Mouse (Mus musculus): ENCODE measurements around the gene Sub1. TPM values are rescaled to one million over a fixed set of nuclear protein-coding genes. Genes with fewer than 3 reads are reported as not detected.

The Sub1 gene
- total RNA-seq, 2 experiments from 2014 or later, result 308 to 324 TPM

DNA sequence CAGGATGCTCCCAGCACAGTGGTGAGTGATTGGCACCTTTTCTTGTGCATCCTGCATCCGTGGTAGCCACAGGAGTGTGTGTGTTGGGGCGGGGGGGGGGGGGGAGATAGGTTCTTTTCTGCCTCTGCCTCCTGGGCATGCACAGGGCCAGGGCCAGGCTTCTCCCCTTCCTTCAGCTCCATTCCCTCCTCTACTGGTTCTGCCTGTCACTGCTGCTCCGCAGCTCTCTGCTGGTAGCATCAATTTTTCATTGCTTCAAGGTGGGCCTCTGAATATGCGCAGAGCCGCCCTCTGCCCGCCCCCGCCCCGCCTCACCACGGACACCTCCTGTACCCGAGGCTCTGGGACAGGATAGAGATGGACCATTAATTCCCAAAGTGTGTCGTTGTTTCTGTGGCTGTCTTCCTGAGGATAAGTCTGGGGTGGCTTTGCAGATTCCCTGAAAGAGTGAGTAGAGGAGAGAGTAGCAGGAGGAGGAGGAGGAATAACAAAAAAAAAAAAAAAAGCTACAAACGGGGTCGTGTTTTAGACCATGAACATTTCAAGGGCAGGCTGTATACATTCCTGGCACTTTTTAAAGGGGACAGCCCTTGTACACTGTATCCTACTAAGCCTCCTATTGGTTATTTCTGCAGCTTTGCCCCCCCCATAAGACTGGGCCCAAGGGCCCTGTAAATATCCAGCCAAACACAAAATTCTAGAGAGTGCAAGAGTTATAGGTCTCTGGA is 21.1 kb upstream of the Sub1 start:
- intact Hi-C loops (cut with DNase I), result no loop called here
- DNase-seq (ENCODE audit: extremely low spot score in 1 of 2, low spot score in 2 of 2), result no peak

DNA sequence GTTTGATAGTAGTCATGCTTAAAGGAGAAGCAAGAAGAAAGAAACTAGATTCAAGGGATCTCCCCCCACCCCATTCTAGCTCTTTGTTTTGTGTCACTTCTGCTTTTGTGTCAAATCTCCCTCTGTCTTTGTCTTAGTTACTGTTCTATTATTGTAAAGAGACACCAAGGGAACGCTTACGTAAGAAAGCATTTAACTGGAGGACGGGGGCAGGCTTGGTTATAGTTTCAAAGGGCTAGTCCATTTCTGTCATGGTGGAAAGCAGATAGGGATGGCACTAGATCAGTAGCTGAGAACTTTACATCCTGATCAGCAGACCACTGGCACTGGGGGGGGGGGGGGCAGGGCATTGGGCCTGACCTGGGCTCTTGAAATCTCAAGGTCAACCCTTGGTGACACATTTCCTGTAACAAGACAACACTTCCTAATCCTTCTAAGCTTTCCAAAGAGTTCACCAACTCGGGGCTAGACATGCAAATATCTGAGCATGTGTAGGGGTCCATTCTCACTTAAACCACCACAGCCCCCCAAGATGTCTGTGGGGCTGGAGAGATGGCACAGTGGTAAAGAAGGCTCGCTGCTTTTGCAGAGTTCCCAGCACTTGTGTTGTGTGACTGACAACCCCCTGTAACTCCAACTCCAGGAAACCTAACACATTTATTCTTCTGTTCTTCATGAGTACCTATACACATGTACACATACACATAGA is 17.6 kb upstream of the Sub1 start:
- intact Hi-C loops (cut with DNase I), result no loop called here
- DNase-seq (ENCODE audit: extremely low spot score in 1 of 2, low spot score in 2 of 2), result no peak

DNA sequence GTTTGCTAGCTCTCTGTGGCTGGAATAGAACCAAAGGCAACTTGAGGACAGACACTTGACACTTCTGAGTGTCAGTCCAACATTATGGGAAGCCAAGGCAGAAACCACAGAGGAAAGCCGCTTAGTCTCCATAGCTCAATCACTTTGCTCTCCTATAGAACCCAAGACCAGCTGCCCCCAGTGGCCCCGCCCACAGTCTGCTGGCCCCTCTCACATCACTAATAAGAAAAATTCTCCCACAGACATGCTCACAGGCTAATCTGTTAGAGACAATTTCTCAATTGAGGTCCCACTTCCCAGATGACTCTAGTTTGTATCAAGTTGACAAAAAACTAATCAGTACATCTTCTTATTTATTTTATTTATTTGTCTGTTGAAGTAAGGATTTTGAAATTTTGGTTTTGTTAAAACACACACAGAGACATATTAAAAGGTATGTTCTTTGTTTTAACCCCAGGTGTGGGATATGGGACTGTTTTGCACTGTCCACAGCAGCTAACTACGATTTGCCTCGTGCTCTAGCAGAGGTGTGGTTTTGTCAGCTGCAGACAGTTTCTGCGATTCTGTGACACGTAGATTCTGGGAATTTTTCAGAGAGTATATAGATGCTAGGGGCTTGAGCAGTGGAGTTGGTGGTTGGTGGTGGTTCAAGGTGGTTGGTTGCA is 16.9 kb upstream of the Sub1 start:
- DNase-seq (ENCODE audit: extremely low spot score in 1 of 2, low spot score in 2 of 2), result no peak
- intact Hi-C loops (cut with DNase I), result no loop called here

DNA sequence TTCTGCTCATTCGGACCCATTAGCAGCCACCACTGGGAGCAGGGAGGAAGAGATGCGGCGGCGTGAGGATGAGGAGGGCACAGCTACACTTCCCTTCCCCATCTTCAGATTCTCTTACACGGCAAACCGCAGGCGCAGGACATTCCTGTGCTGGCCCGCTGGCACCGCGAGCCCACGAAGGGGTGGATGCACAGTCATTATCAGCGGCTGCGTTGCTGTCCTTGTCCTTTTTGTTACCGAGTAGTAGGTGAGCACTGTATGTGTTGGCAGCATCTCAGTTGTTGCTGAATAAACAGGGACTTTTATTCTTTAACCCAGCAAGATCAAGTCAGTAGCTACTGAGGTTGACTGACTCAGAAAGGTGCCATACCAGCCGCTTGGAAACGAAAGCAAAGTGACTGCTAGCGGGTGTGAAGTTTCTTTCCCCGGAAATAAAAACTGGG is 13.8 kb upstream of the Sub1 start:
- no peak for DNase-seq (ENCODE audit: extremely low spot score in 1 of 2, low spot score in 2 of 2)
- intact Hi-C loops (cut with DNase I), result no loop called here

DNA sequence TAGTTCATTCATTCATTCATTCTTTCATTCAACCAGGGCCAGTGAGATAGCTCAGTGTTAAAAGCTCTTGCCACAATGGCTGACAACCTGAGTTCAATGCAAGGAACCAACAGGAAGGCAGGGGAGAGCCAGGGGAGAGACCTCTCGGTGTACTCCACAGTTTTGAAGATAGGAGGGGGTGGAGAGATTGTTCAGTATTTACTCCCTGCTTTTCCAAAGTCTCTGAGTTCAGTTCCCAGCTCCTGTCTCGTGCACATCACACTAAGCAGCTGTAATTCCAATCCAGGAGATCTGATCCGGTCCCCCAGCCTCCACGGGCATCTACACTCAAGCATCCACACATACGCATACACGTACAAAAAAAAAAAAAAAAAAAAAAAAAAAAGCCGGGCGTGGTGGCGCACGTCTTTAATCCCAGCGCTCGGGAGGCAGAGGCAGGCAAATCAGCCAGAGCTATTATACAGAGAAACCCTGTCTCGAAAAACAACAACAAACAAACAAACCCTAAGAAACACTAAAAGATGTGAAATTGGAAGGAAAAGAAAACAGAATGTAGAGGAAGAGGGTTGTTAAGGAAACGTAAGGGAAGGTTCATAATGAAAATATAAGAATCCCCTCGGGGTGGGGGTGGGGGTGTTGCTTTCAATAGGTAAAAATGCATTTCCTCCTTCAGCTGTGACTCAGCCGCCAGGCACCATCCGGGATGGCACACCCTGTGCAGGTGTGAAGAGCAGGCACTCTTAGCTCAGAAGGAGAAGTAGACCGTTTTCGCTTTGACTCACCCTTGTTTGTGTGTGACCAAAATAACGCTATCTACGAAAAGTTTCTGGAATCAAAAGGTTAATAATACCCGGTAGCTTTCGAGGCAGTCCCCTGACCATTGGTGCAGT is 13.2 kb upstream of the Sub1 start:
- no peak for DNase-seq (ENCODE audit: extremely low spot score in 1 of 2, low spot score in 2 of 2)
- intact Hi-C loops (cut with DNase I), result no loop called here

DNA sequence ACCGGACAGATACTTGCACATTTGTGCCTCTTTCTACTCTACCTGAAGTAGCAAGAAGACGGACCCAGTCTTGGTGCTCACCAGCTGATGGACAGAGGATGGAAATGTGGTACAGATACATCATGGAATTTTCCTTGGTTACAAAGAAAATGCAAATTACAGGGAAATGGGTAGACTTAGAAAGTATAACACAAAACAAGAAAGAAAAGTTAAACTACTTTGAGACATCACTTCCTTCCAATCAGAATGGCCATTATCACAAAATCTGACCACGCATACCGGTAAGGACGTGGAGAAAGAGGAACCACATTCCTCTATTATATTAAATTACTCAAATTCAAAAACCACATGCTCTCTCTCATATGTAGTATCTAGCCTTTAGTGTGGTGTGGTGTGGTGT is 12.1 kb upstream of the Sub1 start:
- DNase-seq (ENCODE audit: extremely low spot score in 1 of 2, low spot score in 2 of 2), result no peak
- intact Hi-C loops (cut with DNase I), result no loop called here

DNA sequence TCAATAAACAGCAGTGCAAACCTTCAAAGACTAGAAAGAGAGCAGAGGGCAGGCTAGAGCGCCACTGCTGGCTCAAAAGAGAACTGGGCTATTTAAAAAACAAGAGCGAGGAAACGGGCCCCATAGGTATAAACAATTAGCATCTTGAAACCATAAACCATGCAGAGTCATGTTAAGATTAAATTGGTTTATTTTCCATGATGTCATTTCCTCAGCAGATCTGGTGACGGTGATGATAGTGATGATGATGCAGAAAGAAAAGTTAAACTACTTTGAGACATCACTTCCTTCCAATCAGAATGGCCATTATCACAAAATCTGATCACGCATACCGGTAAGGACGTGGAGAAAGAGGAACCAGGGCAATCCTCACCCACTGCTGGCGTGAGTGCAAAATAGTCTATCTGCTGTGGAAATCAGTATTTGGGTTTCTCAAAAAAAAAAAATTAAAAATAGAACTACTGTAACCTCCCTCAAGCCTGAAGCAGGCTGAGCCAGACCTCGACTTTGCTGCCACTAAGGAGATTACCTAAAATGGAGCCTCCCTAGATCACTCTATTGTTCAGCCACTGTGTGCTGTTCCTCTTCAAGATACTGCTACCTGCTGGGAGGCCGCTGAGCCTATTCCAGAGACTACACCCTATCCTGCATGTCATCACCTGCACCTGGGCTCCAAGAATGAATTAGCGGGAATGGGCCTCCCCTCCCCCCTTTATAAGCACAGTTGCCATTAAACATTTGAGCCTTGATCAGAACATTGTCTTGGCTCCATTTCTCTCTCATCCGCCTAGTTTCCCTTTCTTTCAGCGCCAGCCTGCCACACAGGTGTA is 11.4 kb upstream of the Sub1 start:
- intact Hi-C loops (cut with DNase I), result no loop called here
- no peak for DNase-seq (ENCODE audit: extremely low spot score in 1 of 2, low spot score in 2 of 2)

DNA sequence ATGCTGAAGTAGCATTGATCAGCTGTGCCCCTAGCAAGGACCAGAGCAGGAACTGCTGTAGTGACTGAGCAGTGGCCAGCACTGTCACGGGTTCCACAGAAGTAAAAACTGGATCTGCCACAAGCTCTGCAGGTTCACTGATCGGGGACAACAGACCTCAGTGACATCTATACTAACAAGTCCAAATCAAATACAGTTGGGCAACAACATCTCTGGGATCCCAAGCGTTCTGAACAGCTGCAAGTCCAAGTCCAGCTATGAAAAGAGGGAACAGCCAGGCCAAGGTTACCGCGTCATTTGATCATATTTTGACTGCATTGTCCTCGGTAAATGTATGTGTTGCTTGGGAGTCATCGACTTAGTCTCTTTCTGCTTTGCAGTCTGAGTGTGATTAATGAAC is 10.6 kb upstream of the Sub1 start:
- intact Hi-C loops (cut with DNase I), result no loop called here
- DNase-seq (ENCODE audit: extremely low spot score in 1 of 2, low spot score in 2 of 2), result no peak

DNA sequence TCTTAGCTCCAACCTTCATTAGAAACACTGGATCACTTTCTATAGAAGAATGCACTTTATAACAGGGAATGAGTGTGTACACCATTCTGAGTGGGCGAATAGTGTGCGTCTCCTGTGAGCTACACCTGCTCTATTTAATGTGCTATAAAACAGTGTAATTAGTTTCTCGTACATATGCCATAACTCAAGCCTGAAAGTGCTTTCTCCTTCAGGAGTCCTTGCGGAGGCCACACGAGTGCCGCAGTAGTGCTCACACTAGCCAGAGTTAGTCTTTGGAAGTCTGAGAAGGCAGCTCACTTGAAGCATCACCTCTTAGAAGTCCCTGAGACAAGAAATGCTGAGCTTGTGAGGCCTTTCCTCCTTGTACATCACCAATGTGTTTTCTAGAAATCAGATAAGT is 9.4 kb upstream of the Sub1 start:
- DNase-seq (ENCODE audit: extremely low spot score in 1 of 2, low spot score in 2 of 2), result no peak
- intact Hi-C loops (cut with DNase I), result no loop called here

DNA sequence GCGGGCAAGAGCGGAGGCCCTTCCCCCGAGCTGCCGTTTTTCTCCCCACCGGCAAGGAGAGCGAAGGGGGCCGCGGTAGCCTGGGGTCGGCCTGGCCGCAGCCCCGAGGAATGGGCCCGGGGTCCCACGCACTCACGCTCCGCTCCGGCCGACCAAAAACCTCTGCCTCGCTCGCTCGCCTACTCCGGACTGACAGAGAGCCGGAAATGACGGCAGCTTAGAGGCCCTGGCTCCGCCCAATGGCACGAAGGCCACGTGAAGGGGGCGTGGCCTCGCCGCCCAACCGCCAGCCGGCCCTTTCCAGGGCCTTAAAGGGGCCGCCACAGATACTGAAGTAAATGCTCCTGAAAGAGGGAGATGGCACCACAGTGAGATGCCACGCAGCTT is 975 bp downstream of the Sub1 start:
- intact Hi-C loops (cut with DNase I), result loop anchor here (5.0 kb wide), 1 partner anchor 41 kb away; no protein-coding TSS in a partner anchor
- DNase-seq (ENCODE audit: extremely low spot score in 1 of 2, low spot score in 2 of 2), result peak; percentile 90 to 96

DNA sequence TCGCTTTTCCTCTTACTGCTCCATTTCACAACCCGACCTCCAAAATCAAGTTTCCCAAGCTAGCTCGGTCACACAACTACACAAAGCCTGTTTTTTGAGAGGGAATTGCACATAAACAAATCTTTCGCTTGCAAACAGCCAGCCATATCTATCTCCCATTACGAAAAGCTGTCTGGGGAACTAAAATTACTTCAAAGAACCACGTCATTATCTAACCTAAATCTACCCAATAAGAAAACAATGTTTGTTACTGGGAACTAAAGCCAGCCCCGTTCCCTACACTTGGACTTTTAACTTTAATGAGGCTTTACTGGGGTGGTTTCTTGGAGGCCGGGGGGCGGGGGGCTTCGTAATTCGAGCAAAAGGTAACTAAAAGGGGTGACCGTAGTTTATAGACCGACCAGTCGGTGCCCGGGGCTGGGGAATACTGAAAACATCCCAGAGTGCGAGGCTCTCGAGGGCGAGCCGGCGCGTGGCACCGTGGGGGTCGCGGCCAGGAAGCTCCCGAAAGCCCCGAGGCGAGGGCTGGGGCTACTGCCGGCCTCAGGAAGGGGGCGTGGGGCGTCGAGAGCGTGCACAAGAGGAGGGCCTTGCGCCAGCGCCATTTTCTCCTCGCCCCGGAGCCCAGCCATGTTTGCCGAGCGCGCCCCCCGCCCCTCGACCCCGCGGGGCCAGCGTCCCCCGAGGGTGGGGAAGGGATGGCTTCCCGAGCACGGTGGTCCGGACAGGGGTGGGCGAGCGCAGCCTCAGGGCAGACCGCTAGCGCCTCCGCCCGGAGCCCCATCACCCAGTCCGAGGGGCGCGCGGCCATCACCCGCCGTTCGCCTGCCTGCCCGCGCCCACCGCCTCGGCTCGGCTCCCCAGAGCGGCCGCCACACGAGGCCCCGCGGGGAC is 1.6 kb downstream of the Sub1 start:
- DNase-seq (ENCODE audit: extremely low spot score in 1 of 2, low spot score in 2 of 2), result peak; percentile 40 to 91
- intact Hi-C loops (cut with DNase I), result loop anchor here (5.0 kb wide), 2 partner anchors 42 to 162 kb away; no protein-coding TSS in a partner anchor

DNA sequence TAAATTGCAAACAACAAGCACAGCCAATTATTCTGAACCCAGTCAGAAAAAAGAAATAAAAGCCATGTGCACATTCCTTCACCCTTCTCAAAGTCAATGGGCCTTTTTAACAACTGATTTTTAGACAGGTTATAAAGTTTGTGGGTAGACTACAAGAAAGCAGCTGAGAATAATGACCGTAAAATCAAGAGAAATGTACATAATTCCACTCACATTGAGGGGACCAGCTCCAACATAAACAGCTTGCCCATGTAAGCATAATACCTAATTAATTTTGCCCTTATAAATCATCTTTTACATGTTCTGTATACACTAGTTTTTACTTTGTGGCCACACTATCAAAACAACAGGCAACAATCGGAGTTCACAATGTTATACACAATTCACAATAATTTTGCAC is 2.8 kb downstream of the Sub1 start:
- no peak for DNase-seq (ENCODE audit: extremely low spot score in 1 of 2, low spot score in 2 of 2)
- intact Hi-C loops (cut with DNase I), result loop anchor here (5.0 kb wide), 1 partner anchor 163 kb away; no protein-coding TSS in a partner anchor

DNA sequence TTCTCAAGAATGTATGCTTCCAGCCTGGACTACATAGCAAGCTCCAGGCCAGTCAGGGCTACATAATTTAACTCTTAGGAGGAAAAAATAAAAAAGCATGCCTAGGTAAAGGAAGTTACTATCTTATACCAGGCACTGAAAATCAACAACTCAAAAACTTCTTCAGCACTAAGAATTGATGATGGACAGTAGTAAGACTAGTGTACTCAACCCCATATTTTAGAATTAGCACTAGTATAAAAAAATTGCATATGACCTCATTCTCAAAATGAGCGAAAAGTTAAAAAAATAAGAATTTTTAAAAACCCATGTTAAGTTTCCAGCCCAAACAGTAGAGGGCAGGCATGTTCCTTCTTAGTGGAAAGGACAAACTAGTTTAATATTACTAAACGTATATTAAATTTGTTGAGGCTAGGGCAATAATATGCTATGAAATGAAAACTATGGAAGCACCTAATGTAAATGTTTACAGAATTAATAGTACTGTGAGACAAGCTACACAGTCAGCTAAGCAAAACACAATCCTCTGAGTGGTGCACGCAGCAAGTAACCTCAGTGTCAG is 5.2 kb downstream of the Sub1 start:
- no peak for DNase-seq (ENCODE audit: extremely low spot score in 1 of 2, low spot score in 2 of 2)
- intact Hi-C loops (cut with DNase I), result loop anchor here (2.0 to 5.0 kb wide), 2 partner anchors 125 to 166 kb away; partner anchors contain the start of gene Zfr

DNA sequence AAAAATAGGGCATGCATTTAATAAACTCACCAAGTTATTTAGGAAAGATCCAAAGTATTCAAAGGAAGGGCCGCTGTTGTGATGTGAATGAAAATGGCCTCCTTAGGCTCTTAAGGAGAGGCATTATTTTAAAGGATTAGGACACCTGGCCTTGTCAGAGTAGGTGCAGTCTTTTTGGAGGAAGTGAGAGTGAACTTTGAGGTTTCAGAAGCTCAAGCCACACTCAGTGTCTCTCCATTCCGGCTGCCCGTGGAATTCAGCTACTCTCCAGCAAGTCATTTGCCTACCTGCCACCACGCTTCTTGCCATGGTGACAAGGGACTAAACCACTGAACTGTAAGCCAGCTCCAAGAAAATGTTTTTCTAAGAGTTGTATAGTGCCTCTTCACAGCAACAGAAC is 8.2 kb downstream of the Sub1 start:
- DNase-seq (ENCODE audit: extremely low spot score in 1 of 2, low spot score in 2 of 2), result no peak
- intact Hi-C loops (cut with DNase I), result no loop called here

DNA sequence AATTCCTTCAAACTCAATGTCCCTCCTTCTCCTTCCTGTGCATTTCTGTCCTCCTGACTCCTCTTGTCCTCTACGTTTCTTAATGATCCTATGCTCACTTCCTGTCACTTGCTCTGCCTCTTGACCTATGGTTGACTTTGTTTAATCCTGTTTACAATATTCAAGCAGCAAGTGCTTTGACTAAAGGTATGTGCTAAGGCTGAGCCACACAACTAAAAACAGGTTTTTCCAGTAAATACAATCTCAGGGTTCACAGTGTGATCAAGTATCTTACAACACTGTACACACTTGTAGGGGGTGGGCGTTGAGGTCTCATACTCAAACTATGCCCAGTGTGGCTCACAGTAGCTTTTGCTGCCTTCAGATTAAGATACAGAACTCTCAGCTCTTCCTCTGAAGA is 8.9 kb downstream of the Sub1 start:
- DNase-seq (ENCODE audit: extremely low spot score in 1 of 2, low spot score in 2 of 2), result no peak
- intact Hi-C loops (cut with DNase I), result no loop called here

DNA sequence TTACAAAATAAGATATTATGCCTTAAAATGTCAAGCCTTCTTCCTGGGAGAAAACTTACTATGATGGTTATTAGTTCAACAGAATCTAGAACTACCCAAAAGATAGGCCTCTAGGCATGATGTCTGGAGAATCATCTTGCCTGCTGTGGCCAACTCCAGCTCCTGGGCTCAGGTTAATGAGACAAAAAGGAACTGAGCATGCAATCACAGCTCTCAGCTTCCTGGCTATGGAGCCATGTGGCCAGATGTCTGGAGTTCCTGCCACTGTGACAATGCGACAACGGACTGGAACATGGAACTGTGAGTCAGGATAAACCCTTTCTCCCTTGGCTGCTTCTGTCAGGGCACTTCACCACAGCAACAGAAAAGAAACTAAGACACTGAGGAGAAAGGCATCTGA is 14.8 kb downstream of the Sub1 start:
- intact Hi-C loops (cut with DNase I), result no loop called here

DNA sequence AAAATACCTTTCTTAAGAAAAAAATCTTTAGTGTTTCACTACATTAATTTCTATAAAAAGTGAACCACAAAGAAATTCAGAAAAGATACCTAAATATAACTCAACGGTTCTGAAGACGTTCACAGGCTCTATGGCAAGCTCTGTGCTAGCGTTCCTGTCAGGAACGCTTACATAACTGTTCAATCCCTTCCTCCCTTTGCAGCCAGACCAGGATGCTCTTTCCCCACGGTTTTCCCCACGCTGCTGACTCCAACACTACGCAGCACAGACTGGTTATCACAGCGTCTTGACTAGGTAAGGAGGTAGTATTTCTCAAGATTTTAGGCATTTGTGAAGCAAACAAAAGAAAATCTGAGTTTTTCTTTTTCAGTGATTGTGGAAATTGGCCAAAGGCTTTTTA is 15.3 kb downstream of the Sub1 start:
- intact Hi-C loops (cut with DNase I), result no loop called here
- no peak for DNase-seq (ENCODE audit: extremely low spot score in 1 of 2, low spot score in 2 of 2)

More for the DNA sequence above, 14.8 kb downstream of the Sub1 start:
- DNase-seq (ENCODE audit: extremely low spot score in 1 of 2, low spot score in 2 of 2), result no peak

Measured in left cerebral cortex, postnatal 10 days (tissue).